Mouse (Mus musculus) urinary bladder, postnatal 25 days (tissue): ENCODE results near the gene Polr1c.

Source experiments
- DNase-seq: peaks from one replicate; pipeline ENCODE4 v3.0.0; 2022; ENCODE audit warnings: low spot score

Gene Polr1c

GRCm38 (mm10) chr17:46247512-46248188, at the start of gene Polr1c, which contains the start of gene Yipf3:
Polr1c (minus strand) TSS chr17:46248054.
Yipf3 (plus strand) TSS chr17:46248080.
- DNase-seq = peak; percentile 92

- DNase-seq = no peak
Measured at GRCm38 (mm10) chr17:46297028-46297363, 49.1 kb upstream of the Polr1c start.

- DNase-seq = no peak
Measured at GRCm38 (mm10) chr17:46296601-46297000, 48.7 kb upstream of the Polr1c start.

- no peak for DNase-seq
Measured at GRCm38 (mm10) chr17:46287678-46288095, 39.8 kb upstream of the Polr1c start.

GRCm38 (mm10) chr17:46285407-46285806, 37.6 kb upstream of the Polr1c start:
- DNase-seq = no peak

- DNase-seq = no peak
Measured at GRCm38 (mm10) chr17:46284653-46285052, 36.8 kb upstream of the Polr1c start.

- no peak for DNase-seq
Measured at GRCm38 (mm10) chr17:46283911-46284310, 36.1 kb upstream of the Polr1c start.

GRCm38 (mm10) chr17:46283140-46283539, 35.3 kb upstream of the Polr1c start:
- DNase-seq = no peak

- DNase-seq = peak; percentile 83
Measured at GRCm38 (mm10) chr17:46282483-46283123, 34.7 kb upstream of the Polr1c start, which contains the start of gene Tjap1. Tjap1 (minus strand) TSS chr17:46283026.

- no peak for DNase-seq
Measured at GRCm38 (mm10) chr17:46278011-46278765, 30.3 kb upstream of the Polr1c start.

GRCm38 (mm10) chr17:46277586-46277985, 29.7 kb upstream of the Polr1c start:
- no peak for DNase-seq

GRCm38 (mm10) chr17:46275506-46275905, 27.7 kb upstream of the Polr1c start:
- no peak for DNase-seq

GRCm38 (mm10) chr17:46275034-46275433, 27.2 kb upstream of the Polr1c start:
- no peak for DNase-seq

- DNase-seq = no peak
Measured at GRCm38 (mm10) chr17:46274465-46274864, 26.6 kb upstream of the Polr1c start.

GRCm38 (mm10) chr17:46273803-46274236, 26.0 kb upstream of the Polr1c start:
- DNase-seq = no peak

GRCm38 (mm10) chr17:46272675-46273074, 24.8 kb upstream of the Polr1c start:
- no peak for DNase-seq

- no peak for DNase-seq
Measured at GRCm38 (mm10) chr17:46272058-46272457, 24.2 kb upstream of the Polr1c start.

- peak; percentile 54 for DNase-seq
Measured at GRCm38 (mm10) chr17:46269771-46270534, 22.1 kb upstream of the Polr1c start.

- DNase-seq = no peak
Measured at GRCm38 (mm10) chr17:46268026-46268720, 20.3 kb upstream of the Polr1c start.

- DNase-seq = no peak
Measured at GRCm38 (mm10) chr17:46267511-46267910, 19.7 kb upstream of the Polr1c start.

GRCm38 (mm10) chr17:46266986-46267385, 19.1 kb upstream of the Polr1c start:
- no peak for DNase-seq
